Mouse (Mus musculus) C2C12 (cell line): ENCODE data around the gene Enthd1. TPM values are rescaled to one million over a fixed set of nuclear protein-coding genes. Genes with fewer than 3 reads are reported as not detected.

Source experiments
- H3K27me3 ChIP-seq: one replicate; pipeline ENCODE4 v1.6.1; 2011; ENCODE audit not compliant: control insufficient read depth, insufficient read depth, insufficient read length
- H3K36me3 ChIP-seq: one replicate; pipeline ENCODE4 v1.6.1; 2011; ENCODE audit not compliant: control insufficient read depth, insufficient read depth
- H3K4me3 ChIP-seq: one replicate; pipeline ENCODE4 v1.5.1; 2011; ENCODE audit warnings: mild to moderate bottlenecking, control low read depth; ENCODE audit not compliant: poor library complexity, insufficient read depth, severe bottlenecking
- H3K79me2 ChIP-seq: one replicate; pipeline ENCODE4 v1.6.1; 2011; ENCODE audit not compliant: control insufficient read depth, insufficient read depth
- H3K79me3 ChIP-seq: one replicate; pipeline ENCODE4 v1.6.1; 2011; ENCODE audit warnings: low read depth, control low read depth
- H3ac ChIP-seq: one replicate; pipeline ENCODE3; 2011; ENCODE audit warnings: low read depth; ENCODE audit not compliant: control insufficient read depth, insufficient read length
- CEBPB ChIP-seq: IDR thresholded peaks from one replicate; pipeline ENCODE4 v1.6.1; 2011; ENCODE audit warnings: low read depth, mild to moderate bottlenecking, control low read depth, moderate library complexity
- CTCF ChIP-seq: IDR thresholded peaks from one replicate; pipeline ENCODE4 v1.5.1; 2011; ENCODE audit not compliant: control insufficient read depth, insufficient read depth, insufficient read length
- FOSL1 ChIP-seq: IDR thresholded peaks from one replicate; pipeline ENCODE4 v1.8.0; 2011; ENCODE audit warnings: mild to moderate bottlenecking, low read length; ENCODE audit not compliant: poor library complexity, insufficient read depth, severe bottlenecking
- MAX ChIP-seq: IDR thresholded peaks from one replicate; pipeline ENCODE4 v1.6.1; 2011; ENCODE audit warnings: mild to moderate bottlenecking, control low read depth
- MYOD1 ChIP-seq: IDR thresholded peaks from one replicate; pipeline ENCODE4 v1.6.1; 2011; ENCODE audit warnings: low read depth; ENCODE audit not compliant: control insufficient read depth, insufficient read length
- MYOG ChIP-seq: IDR thresholded peaks from one replicate; pipeline ENCODE4 v1.6.1; 2011; ENCODE audit not compliant: control insufficient read depth, insufficient read length; ENCODE audit errors: extremely low read depth
- USF1 ChIP-seq: IDR thresholded peaks from one replicate; pipeline ENCODE4 v1.6.1; 2011; ENCODE audit warnings: low read depth, mild to moderate bottlenecking, control low read depth, moderate library complexity
- polyA plus RNA-seq: library from polyadenylated mRNA; unstranded; fragments of >200 nt; fragmentation: generic; extraction: Trizol; gene quantifications from one replicate; pipeline ENCODE4 v1.2.1, GENCODE M21; 2012; ENCODE audit warnings: missing spikeins

Enthd1 gene
- polyA plus RNA-seq, 1 experiment, result 0.02 TPM

GRCm38 (mm10) chr15:80602487-80602886, 37.5 kb upstream of the Enthd1 start:
- H3K4me3 ChIP-seq, result no peak overlapping the region
- no peaks in the 10 kb centered on the region for H3K79me3 ChIP-seq
- H3K79me2 ChIP-seq, result no peaks in the 10 kb centered on the region
- H3K27me3 ChIP-seq, result peaks cover 45% of the 10 kb centered on the region
- no peak for TF ChIP-seq CEBPB
- no peak for TF ChIP-seq MAX
- no peak for TF ChIP-seq CTCF
- TF ChIP-seq FOSL1, result no peak
- TF ChIP-seq MYOG, result no peak
- no peak for TF ChIP-seq MYOD1
- TF ChIP-seq USF1, result no peak
- no peak overlapping the region for H3ac ChIP-seq
- no peaks in the 10 kb centered on the region for H3K36me3 ChIP-seq

- Histone ChIP-seq H3K36me3 (no peaks in the 10 kb centered on the region), H3K79me3 (no peaks in the 10 kb centered on the region), H3K27me3 (peaks cover 38% of the 10 kb centered on the region), H3K4me3 (no peak overlapping the region), H3ac (no peak overlapping the region), H3K79me2 (no peaks in the 10 kb centered on the region)
- TF ChIP-seq MYOG, result no peak
- TF ChIP-seq MAX, result no peak
- TF ChIP-seq CEBPB, result no peak
- TF ChIP-seq CTCF, result no peak
- TF ChIP-seq FOSL1, result no peak
- no peak for TF ChIP-seq MYOD1
- TF ChIP-seq USF1, result no peak
Observed at GRCm38 (mm10) chr15:80601456-80601855, 36.5 kb upstream of the Enthd1 start.

- Histone ChIP-seq H3K27me3 (peaks cover 29% of the 10 kb centered on the region), H3K79me2 (no peaks in the 10 kb centered on the region), H3K36me3 (no peaks in the 10 kb centered on the region), H3K4me3 (no peak overlapping the region), H3K79me3 (no peaks in the 10 kb centered on the region), H3ac (no peak overlapping the region)
- no peak for TF ChIP-seq CTCF
- TF ChIP-seq MYOG, result no peak
- TF ChIP-seq CEBPB, result no peak
- no peak for TF ChIP-seq USF1
- no peak for TF ChIP-seq MAX
- no peak for TF ChIP-seq MYOD1
Observed at GRCm38 (mm10) chr15:80599843-80600242, 34.9 kb upstream of the Enthd1 start.

GRCm38 (mm10) chr15:80599213-80599750, 34.3 kb upstream of the Enthd1 start:
- Histone ChIP-seq H3K79me3 (no peaks in the 10 kb centered on the region), H3K4me3 (no peak overlapping the region), H3K36me3 (no peaks in the 10 kb centered on the region), H3ac (no peak overlapping the region), H3K27me3 (peaks cover 26% of the 10 kb centered on the region), H3K79me2 (no peaks in the 10 kb centered on the region)
- TF ChIP-seq MAX (no peak), MYOG (no peak), FOSL1 (no peak), CEBPB (no peak), USF1 (no peak), CTCF (no peak), MYOD1 (no peak)

GRCm38 (mm10) chr15:80598750-80599149, 33.8 kb upstream of the Enthd1 start:
- TF ChIP-seq CEBPB (no peak), FOSL1 (no peak), MAX (no peak)
- Histone ChIP-seq H3K4me3 (no peak overlapping the region), H3K36me3 (no peaks in the 10 kb centered on the region), H3K27me3 (peaks cover 26% of the 10 kb centered on the region), H3ac (no peak overlapping the region), H3K79me2 (no peaks in the 10 kb centered on the region), H3K79me3 (no peaks in the 10 kb centered on the region)

GRCm38 (mm10) chr15:80593877-80594276, 28.9 kb upstream of the Enthd1 start:
- H3K27me3 ChIP-seq, result peaks cover 31% of the 10 kb centered on the region

More at GRCm38 (mm10) chr15:80593877-80594276, 28.9 kb upstream of the Enthd1 start:
- no peaks in the 10 kb centered on the region for H3K79me3 ChIP-seq
- no peak overlapping the region for H3ac ChIP-seq
- H3K4me3 ChIP-seq, result no peak overlapping the region
- H3K36me3 ChIP-seq, result no peaks in the 10 kb centered on the region
- H3K79me2 ChIP-seq, result no peaks in the 10 kb centered on the region
- TF ChIP-seq MYOD1 (no peak), CTCF (no peak), CEBPB (no peak), MAX (no peak), FOSL1 (no peak), MYOG (no peak), USF1 (no peak)
